Mouse (Mus musculus): ENCODE measurements around the gene Parn. TPM values are rescaled to one million over a fixed set of nuclear protein-coding genes. Genes with fewer than 3 reads are reported as not detected.
"Not testable (repeated sequence)": the region's sequence is repeated elsewhere in the genome, so short reads cannot be mapped to it uniquely, and the experiment has no call there.

Gene Parn
- polyA plus RNA-seq (2012; ENCODE audit: insufficient read depth, insufficient read length, missing spikeins): 16.9 and 18.7 TPM in 2 replicates

GRCm38 (mm10) chr16:13667878-13668343 lies at the start of gene Parn:
Gene Parn, minus strand, starts transcription at chr16:13668170.
- peak within 1 kb of the TSS; percentile 59; the same call in 1 of the 2 replicates for H3K27ac ChIP-seq (replicated peaks; ENCODE audit: low read depth, low read length)
- peaks cover 3% of the 10 kb centered on the region; the same call in 1 of the 2 replicates for H3K4me1 ChIP-seq (ENCODE audit: control insufficient read depth, insufficient read depth, insufficient read length, low read length)
- H3K4me3 ChIP-seq (ENCODE audit: insufficient read depth, low read depth, low read length): peak within 1 kb of the TSS; percentile 65

DNA sequence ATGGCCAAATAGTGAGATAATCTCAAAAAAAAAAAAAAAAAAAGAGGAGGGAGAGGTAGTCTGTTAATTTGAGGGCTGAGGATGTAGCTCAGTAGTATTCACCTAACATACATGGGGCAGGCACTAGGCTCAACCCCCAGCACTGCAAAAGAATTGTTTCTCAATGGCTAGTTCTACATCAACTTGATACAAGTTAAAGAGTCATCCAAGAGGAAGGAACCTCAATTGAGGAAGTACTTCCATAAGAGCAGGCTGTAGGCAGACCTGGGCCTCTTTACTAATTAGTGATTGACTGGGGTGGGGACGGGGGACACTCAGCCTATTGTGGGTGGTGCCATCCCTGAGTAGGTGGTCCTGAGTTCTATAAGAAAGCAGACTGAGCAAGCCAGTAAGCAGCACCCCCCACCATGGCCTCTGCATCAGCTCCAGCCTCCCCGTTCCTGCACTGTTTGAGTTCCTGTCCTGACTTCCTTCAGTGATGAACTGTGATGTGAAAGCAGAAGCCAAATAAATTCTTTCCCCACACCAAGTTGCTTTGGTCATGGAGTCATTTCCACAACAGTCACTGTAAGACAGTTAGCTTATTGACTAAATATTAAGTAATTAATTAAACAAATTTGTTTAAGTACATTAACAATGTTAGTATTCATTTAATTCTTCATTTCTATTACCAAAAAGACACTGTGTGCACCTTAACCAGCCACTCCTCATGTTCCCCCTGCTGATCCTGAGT lies 49.0 kb upstream of the Parn start:
- no peak overlapping the region for H3K4me3 ChIP-seq (ENCODE audit: insufficient read depth, low read depth, low read length)
- H3K27ac ChIP-seq (replicated peaks; ENCODE audit: low read depth, low read length): no peak overlapping the region
- H3K4me1 ChIP-seq (ENCODE audit: control insufficient read depth, insufficient read depth, insufficient read length, low read length): no peaks in the 10 kb centered on the region

- Histone ChIP-seq H3K27ac (replicated peaks; ENCODE audit: low read depth, low read length) (no peak overlapping the region), H3K4me1 (ENCODE audit: control insufficient read depth, insufficient read depth, insufficient read length, low read length) (no peaks in the 10 kb centered on the region)
Measured at GRCm38 (mm10) chr16:13714910-13715309, 46.9 kb upstream of the Parn start.

GRCm38 (mm10) chr16:13704676-13705075 lies 36.7 kb upstream of the Parn start:
- H3K4me3 ChIP-seq (ENCODE audit: insufficient read depth, low read depth, low read length): no peak overlapping the region
- no peak overlapping the region for H3K27ac ChIP-seq (replicated peaks; ENCODE audit: low read depth, low read length)
- H3K4me1 ChIP-seq (ENCODE audit: control insufficient read depth, insufficient read depth, insufficient read length, low read length): no peaks in the 10 kb centered on the region

More at GRCm38 (mm10) chr16:13714910-13715309, 46.9 kb upstream of the Parn start:
- H3K4me3 ChIP-seq (ENCODE audit: insufficient read depth, low read depth, low read length): no peak overlapping the region

DNA sequence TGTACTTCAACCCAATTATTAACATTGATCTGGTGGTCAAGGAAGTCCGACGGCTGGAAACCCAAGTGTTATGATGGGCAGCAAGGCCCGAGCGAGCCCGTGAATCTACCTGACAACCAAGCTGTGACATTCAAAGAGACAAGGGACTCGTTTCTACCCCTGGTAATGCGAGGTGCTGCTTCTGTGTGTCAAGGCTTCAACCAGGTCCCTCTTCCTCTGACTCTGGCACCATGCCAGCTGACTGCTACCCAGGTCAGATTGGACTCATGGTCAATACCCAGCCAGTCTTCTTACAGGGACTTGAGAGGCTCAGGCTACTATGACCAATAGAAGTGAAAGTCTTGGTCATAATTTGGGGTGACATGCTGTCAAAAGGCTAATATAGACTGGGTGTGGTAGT lies 34.2 kb upstream of the Parn start:
- Histone ChIP-seq H3K27ac (replicated peaks; ENCODE audit: low read depth, low read length) (no peak overlapping the region), H3K4me1 (ENCODE audit: control insufficient read depth, insufficient read depth, insufficient read length, low read length) (no peaks in the 10 kb centered on the region), H3K4me3 (ENCODE audit: insufficient read depth, low read depth, low read length) (no peak overlapping the region)

- no peak overlapping the region for H3K4me3 ChIP-seq (ENCODE audit: insufficient read depth, low read depth, low read length)
- H3K27ac ChIP-seq (replicated peaks; ENCODE audit: low read depth, low read length): no peak overlapping the region
Measured at GRCm38 (mm10) chr16:13698998-13699397, 31.0 kb upstream of the Parn start.

GRCm38 (mm10) chr16:13678601-13679319 lies 10.8 kb upstream of the Parn start:
- Histone ChIP-seq H3K27ac (replicated peaks; ENCODE audit: low read depth, low read length) (peak overlapping the region; percentile 75), H3K4me1 (ENCODE audit: control insufficient read depth, insufficient read depth, insufficient read length, low read length) (no peaks in the 10 kb centered on the region), H3K4me3 (ENCODE audit: insufficient read depth, low read depth, low read length) (no peak overlapping the region)

More at GRCm38 (mm10) chr16:13698998-13699397, 31.0 kb upstream of the Parn start:
- H3K4me1 ChIP-seq (ENCODE audit: control insufficient read depth, insufficient read depth, insufficient read length, low read length): no peaks in the 10 kb centered on the region

DNA sequence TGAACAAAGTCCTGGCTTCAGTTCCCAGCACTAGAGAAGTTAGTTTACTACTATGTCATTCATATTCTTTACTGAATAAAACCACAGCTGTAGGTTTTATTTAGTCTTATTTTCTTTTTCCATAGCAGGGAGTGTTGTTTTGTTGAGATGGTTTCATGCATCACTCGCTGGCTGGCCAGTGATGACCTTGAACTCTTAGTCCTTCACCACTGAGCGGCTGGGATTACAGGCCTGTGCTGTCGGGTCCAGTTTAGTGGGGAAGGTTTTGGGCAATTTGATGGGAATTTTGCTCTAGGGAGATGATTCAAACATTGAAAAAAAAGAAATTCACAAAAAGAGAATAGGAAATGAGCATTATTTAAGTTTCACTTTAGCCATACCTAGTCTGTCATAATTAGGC lies 6.5 kb upstream of the Parn start:
- no peak overlapping the region for H3K4me3 ChIP-seq (ENCODE audit: insufficient read depth, low read depth, low read length)
- no peak overlapping the region for H3K27ac ChIP-seq (replicated peaks; ENCODE audit: low read depth, low read length)
- H3K4me1 ChIP-seq (ENCODE audit: control insufficient read depth, insufficient read depth, insufficient read length, low read length): no peaks in the 10 kb centered on the region

GRCm38 (mm10) chr16:13673114-13673513 lies 5.1 kb upstream of the Parn start:
- Histone ChIP-seq H3K4me3 (ENCODE audit: insufficient read depth, low read depth, low read length) (no peak overlapping the region), H3K4me1 (ENCODE audit: control insufficient read depth, insufficient read depth, insufficient read length, low read length) (peaks cover 3% of the 10 kb centered on the region; the same call in 1 of the 2 replicates), H3K27ac (replicated peaks; ENCODE audit: low read depth, low read length) (peak overlapping the region; percentile 95; the same call in 1 of the 2 replicates)

DNA sequence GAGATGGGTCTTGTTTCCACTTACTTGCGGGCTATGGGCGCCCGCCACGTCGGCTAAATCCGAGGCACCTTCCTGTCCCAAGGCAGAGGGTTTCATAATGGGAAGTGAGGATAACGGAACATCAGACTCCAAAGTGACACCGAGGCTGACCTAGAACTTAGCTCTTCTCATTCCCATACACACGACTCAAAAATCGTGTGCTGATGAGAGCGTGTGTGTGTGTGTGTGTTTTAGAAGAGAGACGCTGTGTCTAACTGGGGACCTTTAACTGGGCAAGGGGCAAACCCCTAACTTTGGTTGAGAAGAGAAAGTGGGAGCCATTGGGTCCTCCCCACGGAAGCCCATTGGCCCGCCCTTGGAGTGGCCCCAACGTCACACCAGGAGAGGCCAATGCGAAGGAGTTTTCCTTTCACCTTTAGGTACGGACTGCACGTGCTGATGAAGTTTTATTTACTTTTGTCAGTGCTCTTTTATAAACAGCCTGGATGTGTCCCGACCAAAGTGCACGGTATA lies 4.5 kb upstream of the Parn start:
- Histone ChIP-seq H3K4me1 (ENCODE audit: control insufficient read depth, insufficient read depth, insufficient read length, low read length) (peaks cover 3% of the 10 kb centered on the region; the same call in 1 of the 2 replicates), H3K4me3 (ENCODE audit: insufficient read depth, low read depth, low read length) (peak overlapping the region; percentile 94), H3K27ac (replicated peaks; ENCODE audit: low read depth, low read length) (peak overlapping the region; percentile 95)

GRCm38 (mm10) chr16:13671685-13672385 lies 3.9 kb upstream of the Parn start, which contains the start of the genes Bfar and 3110001I22Rik:
Gene Bfar, plus strand, starts transcription at chr16:13671858.
Gene 3110001I22Rik, plus strand, starts transcription at chr16:13671929.
- H3K4me1 ChIP-seq (ENCODE audit: control insufficient read depth, insufficient read depth, insufficient read length, low read length): peaks cover 3% of the 10 kb centered on the region; the same call in 1 of the 2 replicates

DNA sequence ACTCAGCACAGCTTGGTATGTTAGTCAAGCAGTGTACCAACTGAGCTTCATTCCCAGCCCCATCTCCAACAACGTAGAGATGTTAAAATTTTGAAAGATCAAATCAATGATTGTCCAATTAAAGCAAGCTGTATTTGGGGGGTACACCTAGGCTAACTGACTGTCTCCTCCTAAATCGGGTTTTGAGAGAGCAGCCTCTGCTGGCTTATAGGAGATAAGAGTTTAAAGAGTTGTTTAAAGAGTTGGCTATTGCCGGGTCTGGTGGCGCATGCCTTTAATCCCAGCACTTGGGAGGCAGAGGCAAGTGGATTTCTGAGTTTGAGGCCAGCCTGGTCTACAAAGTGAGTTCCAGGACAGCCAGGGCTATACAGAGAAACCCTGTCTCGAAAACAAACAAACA lies 2.9 kb upstream of the Parn start:
- H3K4me3 ChIP-seq (ENCODE audit: insufficient read depth, low read depth, low read length): peak overlapping the region; percentile 50; the same call in 1 of the 2 replicates
- not testable (repeated sequence) for H3K4me1 ChIP-seq (ENCODE audit: control insufficient read depth, insufficient read depth, insufficient read length, low read length)
- H3K27ac ChIP-seq (replicated peaks; ENCODE audit: low read depth, low read length): peak overlapping the region; percentile 79; the same call in 1 of the 2 replicates

More at GRCm38 (mm10) chr16:13671685-13672385, 3.9 kb upstream of the Parn start, which contains the start of the genes Bfar and 3110001I22Rik:
- Histone ChIP-seq H3K27ac (replicated peaks; ENCODE audit: low read depth, low read length) (peak within 1 kb of the TSS; percentile 95), H3K4me3 (ENCODE audit: insufficient read depth, low read depth, low read length) (peak within 1 kb of the TSS; percentile 94)

DNA sequence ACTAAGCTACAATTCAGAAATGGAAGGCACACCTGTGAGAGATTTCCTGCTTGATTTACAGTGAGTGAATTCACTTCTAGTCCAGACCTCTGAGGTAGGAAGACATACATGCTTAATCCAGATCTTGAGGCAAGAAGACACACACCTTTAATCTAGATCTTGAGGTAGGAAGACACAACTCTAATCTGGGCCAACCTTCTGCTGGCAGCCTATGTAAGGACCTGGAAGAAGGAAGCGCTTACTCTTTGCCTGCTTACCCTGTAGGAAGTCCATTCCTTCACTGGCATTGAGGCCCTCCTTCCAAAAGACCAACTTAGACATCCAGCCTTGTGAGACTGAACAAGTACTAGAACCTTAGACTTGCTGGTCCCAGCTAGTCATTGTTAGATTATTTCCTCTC lies 1.3 kb upstream of the Parn start:
- no peak overlapping the region for H3K27ac ChIP-seq (replicated peaks; ENCODE audit: low read depth, low read length)
- H3K4me1 ChIP-seq (ENCODE audit: control insufficient read depth, insufficient read depth, insufficient read length, low read length): peaks cover 3% of the 10 kb centered on the region; the same call in 1 of the 2 replicates
- no peak overlapping the region for H3K4me3 ChIP-seq (ENCODE audit: insufficient read depth, low read depth, low read length)

- Histone ChIP-seq H3K4me1 (ENCODE audit: control insufficient read depth, insufficient read depth, insufficient read length, low read length) (peaks cover 3% of the 10 kb centered on the region; the same call in 1 of the 2 replicates), H3K27ac (replicated peaks; ENCODE audit: low read depth, low read length) (peak overlapping the region; percentile 59; the same call in 1 of the 2 replicates), H3K4me3 (ENCODE audit: insufficient read depth, low read depth, low read length) (peak overlapping the region; percentile 44)
Measured at GRCm38 (mm10) chr16:13668402-13669108, 585 bp upstream of the Parn start.

All from brown adipose tissue, adult 24 weeks (tissue).